Mouse (Mus musculus): ENCODE measurements around the gene Nipsnap1. TPM values are rescaled to one million over a fixed set of nuclear protein-coding genes. Genes with fewer than 3 reads are reported as not detected.

Nipsnap1 gene
- polyA plus RNA-seq, 1 experiment, result not detected

DNA sequence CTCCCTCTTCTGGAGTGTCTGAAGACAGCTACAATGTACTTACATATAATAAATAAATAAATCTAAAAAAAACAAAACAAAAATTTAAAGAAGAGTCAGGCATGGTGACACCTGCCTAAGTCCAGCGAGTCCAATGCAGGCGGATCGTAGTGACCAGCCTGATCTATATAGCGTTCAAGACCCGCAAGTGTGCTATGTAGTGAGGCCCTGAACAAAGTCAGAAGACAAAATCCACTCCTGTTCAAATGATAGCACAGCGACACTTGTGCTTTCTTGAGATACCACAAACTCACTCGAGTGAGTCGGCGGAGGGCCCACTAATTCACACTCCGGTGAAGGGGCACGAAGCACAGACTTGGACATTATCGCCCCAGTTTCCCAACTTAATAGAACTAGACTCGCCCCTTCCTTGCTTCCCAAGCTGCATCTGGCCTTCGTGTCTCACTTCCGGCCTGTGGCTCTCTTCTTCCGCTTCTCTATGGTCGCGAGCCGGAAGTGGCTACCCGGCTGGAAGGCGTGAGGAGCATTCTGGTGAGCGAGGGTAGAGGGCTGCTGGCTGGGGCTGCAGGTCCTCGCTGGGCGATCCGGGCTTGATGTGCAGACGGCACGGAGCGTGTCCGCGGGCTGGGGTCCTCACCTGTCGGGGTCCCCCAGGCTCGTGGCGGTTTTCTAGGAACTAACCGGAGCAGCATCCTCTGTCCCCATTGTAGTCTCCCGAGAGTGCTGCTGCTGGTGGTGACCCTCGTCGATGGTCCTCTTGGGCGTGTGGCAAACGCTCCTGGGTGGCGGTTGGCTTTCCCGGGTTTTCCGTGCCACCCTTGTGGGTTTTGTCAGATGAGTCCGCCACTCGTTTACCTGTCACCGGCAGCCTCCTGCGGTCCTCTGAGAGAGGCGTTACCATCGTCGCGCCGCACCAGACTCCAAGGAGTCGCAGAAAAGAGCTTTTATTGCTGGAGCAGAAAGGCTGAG lies 21.4 kb downstream of the Nipsnap1 start, which contains the start of gene Thoc5:
Thoc5 (plus strand) TSS at position 473 of the 969 bp plus-strand sequence.
- H3K27ac ChIP-seq (ENCODE audit: insufficient read depth, low read depth, low read length), result peak within 1 kb of the TSS; percentile 85
- WGBS, result 2% methylated on average over 52 of the region's 52 CpGs
- no peak for TF ChIP-seq CTCF (IDR thresholded peaks at IDR 0.05; ENCODE audit: insufficient read depth, low read depth, low read length)
- TF ChIP-seq POLR2A (IDR thresholded peaks at IDR 0.05; ENCODE audit: insufficient read depth, low read depth, low read length), result peak; percentile 59
- H3K4me1 ChIP-seq (ENCODE audit: control insufficient read depth, insufficient read depth, low read length), result peaks cover 4% of the 10 kb centered on the region
- H3K4me3 ChIP-seq (ENCODE audit: insufficient read depth, low read depth, low read length), result peak within 1 kb of the TSS; percentile 73

DNA sequence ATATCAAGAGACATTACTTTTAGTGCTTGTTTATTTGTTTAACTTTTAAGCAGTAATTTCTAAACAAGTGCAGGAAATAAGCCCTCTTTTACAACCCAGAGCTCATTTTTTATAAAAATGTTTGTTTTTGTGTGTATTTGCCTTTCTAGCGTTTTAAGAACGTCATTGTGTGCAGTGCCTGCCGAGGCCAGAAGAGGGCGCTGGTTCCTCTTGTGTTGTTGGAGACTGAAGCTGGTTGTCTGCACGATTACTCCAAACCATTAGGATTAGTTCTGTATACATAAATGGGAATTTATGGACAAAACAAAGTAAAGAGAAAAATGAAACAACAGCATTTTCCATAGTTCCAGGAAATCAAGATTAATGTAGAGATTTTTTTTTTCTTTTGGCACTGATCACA lies 26.7 kb downstream of the Nipsnap1 start:
- 62% methylated on average over 5 of the region's 5 CpGs for WGBS
- no peak overlapping the region for H3K4me3 ChIP-seq (ENCODE audit: insufficient read depth, low read depth, low read length)
- H3K4me1 ChIP-seq (ENCODE audit: control insufficient read depth, insufficient read depth, low read length), result peaks cover 4% of the 10 kb centered on the region; the same call in 1 of the 2 replicates
- TF ChIP-seq CTCF (IDR thresholded peaks at IDR 0.05; ENCODE audit: insufficient read depth, low read depth, low read length) (0 out of 2 replicates have a peak, but pooled peaks have one; percentile 15), POLR2A (IDR thresholded peaks at IDR 0.05; ENCODE audit: insufficient read depth, low read depth, low read length) (no peak)
- H3K27ac ChIP-seq (ENCODE audit: insufficient read depth, low read depth, low read length), result no peak overlapping the region

DNA sequence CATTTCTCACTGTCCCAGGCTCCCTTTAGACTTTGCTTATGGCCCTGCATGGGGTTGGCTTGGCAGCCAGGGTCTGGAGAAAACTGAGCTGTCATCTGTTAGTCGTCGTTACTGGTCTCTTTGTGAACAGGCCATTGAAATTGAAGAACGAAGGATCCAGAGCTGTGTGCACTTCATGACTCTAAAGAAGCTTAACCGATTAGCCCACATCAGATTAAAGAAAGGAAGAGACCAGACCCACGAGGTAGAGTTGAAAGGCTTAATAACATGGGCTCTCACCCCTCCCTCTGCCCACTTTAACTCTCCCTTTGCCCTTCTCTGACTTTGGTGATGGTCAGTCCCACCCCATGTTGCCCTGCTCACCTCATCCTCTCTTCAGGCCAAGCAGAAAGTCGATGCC lies 28.2 kb downstream of the Nipsnap1 start:
- WGBS, result 52% methylated on average over 6 of the region's 6 CpGs
- H3K27ac ChIP-seq (ENCODE audit: insufficient read depth, low read depth, low read length), result no peak overlapping the region
- H3K4me1 ChIP-seq (ENCODE audit: control insufficient read depth, insufficient read depth, low read length), result peaks cover 1% of the 10 kb centered on the region; the same call in 1 of the 2 replicates
- TF ChIP-seq POLR2A (IDR thresholded peaks at IDR 0.05; ENCODE audit: insufficient read depth, low read depth, low read length), result no peak
- TF ChIP-seq CTCF (IDR thresholded peaks at IDR 0.05; ENCODE audit: insufficient read depth, low read depth, low read length), result no peak
- H3K4me3 ChIP-seq (ENCODE audit: insufficient read depth, low read depth, low read length), result no peak overlapping the region

DNA sequence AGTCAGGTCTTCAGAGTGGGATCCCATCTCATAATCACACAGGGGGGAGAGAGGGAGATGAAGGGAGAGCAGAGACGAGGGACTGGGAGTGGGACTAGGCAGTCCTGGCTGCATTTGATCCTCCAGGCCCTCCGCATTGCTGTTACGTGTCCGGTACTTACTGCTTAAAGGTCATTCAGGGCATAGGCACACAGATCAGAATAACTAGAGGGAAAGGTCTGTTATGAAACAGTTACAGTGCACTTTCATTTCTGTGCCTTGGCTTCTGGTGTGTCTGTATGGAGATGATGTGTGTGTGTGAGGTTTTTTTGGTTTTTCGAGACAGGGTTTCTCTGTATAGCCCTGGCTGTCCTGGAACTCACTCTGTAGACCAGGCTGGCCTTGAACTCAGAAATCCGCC lies 32.5 kb downstream of the Nipsnap1 start:
- H3K4me1 ChIP-seq (ENCODE audit: control insufficient read depth, insufficient read depth, low read length), result no peaks in the 10 kb centered on the region
- TF ChIP-seq CTCF (IDR thresholded peaks at IDR 0.05; ENCODE audit: insufficient read depth, low read depth, low read length) (no peak), POLR2A (IDR thresholded peaks at IDR 0.05; ENCODE audit: insufficient read depth, low read depth, low read length) (no peak)
- H3K4me3 ChIP-seq (ENCODE audit: insufficient read depth, low read depth, low read length), result no peak overlapping the region
- 93% methylated on average over 6 of the region's 6 CpGs for WGBS
- H3K27ac ChIP-seq (ENCODE audit: insufficient read depth, low read depth, low read length), result no peak overlapping the region

DNA sequence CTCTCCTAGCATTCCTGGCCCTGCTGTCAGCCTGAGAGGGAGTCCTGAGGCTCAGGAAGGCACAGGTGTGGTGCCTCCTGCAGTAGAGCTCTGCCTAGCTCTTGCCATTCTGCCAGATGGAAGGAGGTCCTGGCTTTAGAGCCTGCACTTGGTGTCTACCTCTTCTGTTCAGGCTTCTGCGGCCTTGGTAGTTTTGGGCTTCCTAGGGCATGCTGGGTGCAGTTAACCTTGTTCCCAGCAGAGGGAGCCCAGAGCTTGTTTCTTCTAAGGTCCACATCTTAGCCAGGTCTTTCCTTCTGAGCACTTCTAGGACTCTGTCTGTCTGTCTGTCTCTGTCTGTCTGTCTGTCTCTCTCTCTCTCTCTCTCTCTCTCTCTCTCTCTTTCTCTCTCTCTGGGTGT lies 42.3 kb downstream of the Nipsnap1 start:
- no peak overlapping the region for H3K27ac ChIP-seq (ENCODE audit: insufficient read depth, low read depth, low read length)
- no peaks in the 10 kb centered on the region for H3K4me1 ChIP-seq (ENCODE audit: control insufficient read depth, insufficient read depth, low read length)
- H3K4me3 ChIP-seq (ENCODE audit: insufficient read depth, low read depth, low read length), result no peak overlapping the region
- TF ChIP-seq POLR2A (IDR thresholded peaks at IDR 0.05; ENCODE audit: insufficient read depth, low read depth, low read length) (no peak), CTCF (IDR thresholded peaks at IDR 0.05; ENCODE audit: insufficient read depth, low read depth, low read length) (peak; percentile 39)
- WGBS, result 28% methylated on average over 1 of the region's 1 CpGs

DNA sequence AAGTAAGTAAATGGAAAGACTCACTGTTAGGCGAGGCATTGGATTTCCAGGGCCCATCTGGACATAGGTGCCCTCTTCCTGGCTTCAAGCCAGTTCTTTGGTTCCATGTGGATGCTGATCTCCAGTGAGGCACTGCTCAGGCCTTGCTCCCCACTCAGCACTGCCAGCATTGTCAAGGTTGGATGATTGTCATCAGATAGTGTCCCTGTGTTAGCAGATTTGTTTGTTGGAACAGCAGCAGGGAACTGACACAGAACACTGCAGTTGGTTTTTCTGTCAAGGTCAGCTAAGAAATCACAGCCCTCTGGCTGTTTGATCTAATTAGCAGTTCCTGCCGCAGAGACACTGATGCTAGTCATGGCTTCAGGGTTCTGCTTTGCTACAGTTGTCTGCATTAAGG lies 47.5 kb downstream of the Nipsnap1 start:
- Histone ChIP-seq H3K4me3 (ENCODE audit: insufficient read depth, low read depth, low read length) (no peak overlapping the region), H3K27ac (ENCODE audit: insufficient read depth, low read depth, low read length) (no peak overlapping the region), H3K4me1 (ENCODE audit: control insufficient read depth, insufficient read depth, low read length) (no peaks in the 10 kb centered on the region)
- TF ChIP-seq CTCF (IDR thresholded peaks at IDR 0.05; ENCODE audit: insufficient read depth, low read depth, low read length), result no peak
- TF ChIP-seq POLR2A (IDR thresholded peaks at IDR 0.05; ENCODE audit: insufficient read depth, low read depth, low read length), result no peak
- WGBS, result 71% methylated on average over 2 of the region's 2 CpGs

DNA sequence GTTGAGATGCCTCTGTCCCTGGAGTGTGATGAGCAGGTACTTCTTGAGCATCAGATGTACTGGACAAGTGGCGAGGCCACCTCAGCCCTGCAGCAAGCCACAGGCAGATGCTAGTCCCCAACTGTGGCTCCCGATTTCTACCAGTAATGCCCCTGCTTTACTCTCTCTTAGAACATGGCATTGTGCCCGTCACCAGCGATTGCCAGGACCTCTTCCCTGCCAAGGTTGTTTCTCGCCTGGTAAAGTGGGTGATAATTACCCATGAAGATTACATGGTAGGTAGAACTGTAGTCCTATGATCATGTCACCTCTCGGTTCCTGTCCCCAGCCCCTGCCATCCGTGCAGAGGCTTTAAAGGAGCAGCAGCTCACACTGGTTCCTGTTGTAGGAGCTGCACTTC lies 48.0 kb downstream of the Nipsnap1 start:
- 50% methylated on average over 7 of the region's 7 CpGs for WGBS
- Histone ChIP-seq H3K4me3 (ENCODE audit: insufficient read depth, low read depth, low read length) (no peak overlapping the region), H3K27ac (ENCODE audit: insufficient read depth, low read depth, low read length) (no peak overlapping the region), H3K4me1 (ENCODE audit: control insufficient read depth, insufficient read depth, low read length) (no peaks in the 10 kb centered on the region)
- TF ChIP-seq CTCF (IDR thresholded peaks at IDR 0.05; ENCODE audit: insufficient read depth, low read depth, low read length) (no peak), POLR2A (IDR thresholded peaks at IDR 0.05; ENCODE audit: insufficient read depth, low read depth, low read length) (no peak)

DNA sequence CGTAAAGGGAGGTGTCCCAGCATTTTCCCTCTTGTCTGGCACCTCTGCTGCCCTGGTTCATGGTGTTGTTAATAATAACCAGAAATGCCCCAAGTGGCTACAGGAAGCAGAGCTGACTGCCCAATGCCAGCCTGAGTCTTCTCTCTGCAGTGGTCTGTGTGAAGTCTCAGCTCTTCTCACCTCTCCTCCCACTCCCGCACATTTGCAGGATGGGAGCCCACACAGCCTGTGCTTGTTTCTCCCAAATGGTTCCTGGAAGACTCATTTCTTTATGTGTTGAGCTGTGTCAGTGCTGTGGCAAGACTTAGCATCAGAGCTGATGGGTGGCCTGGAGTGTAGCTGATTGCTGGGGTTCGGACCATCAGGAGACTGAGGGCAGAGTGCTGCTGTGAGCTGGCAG lies 53.5 kb downstream of the Nipsnap1 start:
- Histone ChIP-seq H3K4me1 (ENCODE audit: control insufficient read depth, insufficient read depth, low read length) (no peaks in the 10 kb centered on the region), H3K4me3 (ENCODE audit: insufficient read depth, low read depth, low read length) (no peak overlapping the region), H3K27ac (ENCODE audit: insufficient read depth, low read depth, low read length) (no peak overlapping the region)
- no peak for TF ChIP-seq CTCF (IDR thresholded peaks at IDR 0.05; ENCODE audit: insufficient read depth, low read depth, low read length)
- no peak for TF ChIP-seq POLR2A (IDR thresholded peaks at IDR 0.05; ENCODE audit: insufficient read depth, low read depth, low read length)
- WGBS, result 85% methylated on average over 3 of the region's 3 CpGs

DNA sequence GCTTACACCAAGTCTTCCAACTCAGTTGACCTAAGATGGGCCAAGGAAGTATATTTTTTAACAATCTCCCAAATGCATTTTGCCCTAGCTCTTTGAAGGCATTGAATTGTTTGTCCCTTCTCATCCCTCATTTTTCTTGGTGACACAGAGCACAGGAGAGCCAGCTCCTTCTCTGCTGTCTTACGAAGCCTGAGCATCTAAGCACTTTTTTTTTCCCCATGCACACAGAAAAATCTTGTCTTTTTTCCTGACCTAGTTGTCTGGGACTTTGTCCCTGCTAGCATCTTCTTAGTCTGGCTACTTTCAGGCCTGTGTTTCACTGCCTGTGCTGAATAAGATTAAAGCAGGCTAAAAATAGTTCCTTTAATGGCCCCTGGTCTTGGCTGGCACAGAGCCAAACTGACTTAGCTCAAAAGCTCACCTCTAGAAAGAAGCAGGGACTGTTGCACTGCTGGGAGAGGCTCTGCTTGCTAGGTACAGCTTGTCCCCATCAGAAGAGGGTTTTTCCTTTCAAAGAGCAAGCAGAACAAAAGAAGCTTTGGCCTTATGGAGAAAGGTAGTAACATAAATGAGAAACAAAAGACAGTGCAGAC lies 57.4 kb downstream of the Nipsnap1 start:
- no peak for TF ChIP-seq CTCF (IDR thresholded peaks at IDR 0.05; ENCODE audit: insufficient read depth, low read depth, low read length)
- TF ChIP-seq POLR2A (IDR thresholded peaks at IDR 0.05; ENCODE audit: insufficient read depth, low read depth, low read length), result no peak
- Histone ChIP-seq H3K4me3 (ENCODE audit: insufficient read depth, low read depth, low read length) (no peak overlapping the region), H3K27ac (ENCODE audit: insufficient read depth, low read depth, low read length) (no peak overlapping the region), H3K4me1 (ENCODE audit: control insufficient read depth, insufficient read depth, low read length) (no peaks in the 10 kb centered on the region)
- WGBS, result 39% methylated on average over 1 of the region's 1 CpGs

Measured in olfactory bulb, adult 2 months (tissue).